9 mouse cellular contexts compared by ENCODE assay signal in genomic region chr8:47676631-47677030, GRCm38 (mm10). TPM values are rescaled to one million over a fixed set of nuclear protein-coding genes. Genes with fewer than 3 reads are reported as not detected.
DNase-seq lines count a peak whose midpoint lies in the region; ATAC-seq and TF ChIP-seq lines count a peak whose summit lies in the region.
"Had no signal": no experiment of that assay in that cellular context is flagged by ENCODE, and none has a peak within 500 bp of the region (broad histone marks: within the 10 kb centered on the region; RNA-seq: fewer than 3 reads in every experiment).

No protein-coding gene starts in this region.

- intact Hi-C loops in heart, postnatal 36 days (cut with DNase I) = loop anchor here (2.0 to 10.0 kb wide), 5 partner anchors 14 to 302 kb away; partner anchors contain the start of genes Rwdd4a and Trappc11

- H3K9ac ChIP-seq in heart, embryonic 13.5 days = peak overlapping the region; percentile 95
- peak overlapping the region; percentile 97 for H3K9ac ChIP-seq in ES-Bruce4 (ENCODE audit: low read depth, poor library complexity, severe bottlenecking)
- no peak overlapping the region; the same call in 1 of the 2 replicates for H3K9ac ChIP-seq in midbrain, embryonic 11.5 days (ENCODE audit: low read length)

- WGBS in heart, embryonic 13.5 days = 53% methylated on average over 2 of the region's 2 CpGs
- WGBS in hindbrain, embryonic 10.5 days = 56% methylated on average over 2 of the region's 2 CpGs
- 37% methylated on average over 2 of the region's 2 CpGs for WGBS in midbrain, embryonic 11.5 days

- TF ChIP-seq CTCF in ES-Bruce4 (IDR thresholded peaks at IDR 0.05; ENCODE audit: low read depth, low read length) = no peak

- H3K4me2 ChIP-seq in heart, embryonic 13.5 days = peak overlapping the region; percentile 84
- peak overlapping the region; percentile 77 for H3K4me2 ChIP-seq in midbrain, embryonic 11.5 days

- ATAC-seq in heart, embryonic 13.5 days (ENCODE audit: extremely low read depth, insufficient number of reproducible peaks, low FRiP score, low TSS enrichment) = no peak
- ATAC-seq in midbrain, embryonic 11.5 days (ENCODE audit: low FRiP score) = no peak
- ATAC-seq: Patski had no signal

- peaks cover 4% of the 10 kb centered on the region; the same call in 1 of the 2 replicates for H3K36me3 ChIP-seq in heart, embryonic 13.5 days
- peaks cover 10% of the 10 kb centered on the region for H3K36me3 ChIP-seq in ES-Bruce4 (ENCODE audit: control insufficient read depth, insufficient read depth, low read length, poor library complexity, severe bottlenecking)
- H3K36me3 ChIP-seq in hindbrain, embryonic 10.5 days = peaks cover 11% of the 10 kb centered on the region
- no peaks in the 10 kb centered on the region for H3K36me3 ChIP-seq in midbrain, embryonic 11.5 days (ENCODE audit: control insufficient read depth, insufficient read depth, low read length)

- H3K4me1 ChIP-seq in heart, embryonic 13.5 days = peaks cover 21% of the 10 kb centered on the region
- H3K4me1 ChIP-seq in ES-Bruce4 (ENCODE audit: control insufficient read depth, insufficient read depth, low read length) = no peaks in the 10 kb centered on the region
- H3K4me1 ChIP-seq in hindbrain, embryonic 10.5 days (replicated peaks) = peaks cover 18% of the 10 kb centered on the region
- peaks cover 5% of the 10 kb centered on the region; the same call in 1 of the 2 replicates for H3K4me1 ChIP-seq in midbrain, embryonic 11.5 days (ENCODE audit: control insufficient read depth, insufficient read depth, low read length)

- no peak for TF ChIP-seq EP300 in ES-Bruce4 (IDR thresholded peaks at IDR 0.05; ENCODE audit: insufficient read depth, low read depth, low read length)

- H3K27me3 ChIP-seq in heart, embryonic 13.5 days (replicated peaks) = no peaks in the 10 kb centered on the region
- H3K27me3 ChIP-seq in ES-Bruce4 (ENCODE audit: control insufficient read depth, insufficient read depth, low read length, poor library complexity, severe bottlenecking) = no peaks in the 10 kb centered on the region
- no peaks in the 10 kb centered on the region for H3K27me3 ChIP-seq in hindbrain, embryonic 10.5 days (ENCODE audit: insufficient read depth, poor library complexity, severe bottlenecking)
- H3K27me3 ChIP-seq in midbrain, embryonic 11.5 days (ENCODE audit: control insufficient read depth, insufficient read depth, low read length) = no peaks in the 10 kb centered on the region
- H3K27me3 ChIP-seq: Patski had no signal

- H3K4me3 ChIP-seq in heart, embryonic 13.5 days = peak overlapping the region; percentile 82
- H3K4me3 ChIP-seq in ES-Bruce4 (ENCODE audit: low read depth, low read length) = peak overlapping the region; percentile 21; the same call in 1 of the 2 replicates
- H3K4me3 ChIP-seq in hindbrain, embryonic 10.5 days = peak overlapping the region; percentile 97
- peak overlapping the region; percentile 89 for H3K4me3 ChIP-seq in midbrain, embryonic 11.5 days (ENCODE audit: low read depth, low read length)

- 0 out of 2 replicates have a peak overlapping the region, but pooled peaks have one; percentile 12 for H3K27ac ChIP-seq in heart, embryonic 13.5 days (replicated peaks)
- H3K27ac ChIP-seq in ES-Bruce4 (ENCODE audit: insufficient read depth, low read length) = no peak overlapping the region
- no peak overlapping the region; the same call in 1 of the 2 replicates for H3K27ac ChIP-seq in hindbrain, embryonic 10.5 days
- H3K27ac ChIP-seq in midbrain, embryonic 11.5 days (ENCODE audit: low read depth, low read length) = no peak overlapping the region

- TF ChIP-seq POLR2A in ES-Bruce4 (IDR thresholded peaks at IDR 0.05; ENCODE audit: insufficient read depth, low read length) = no peak

- DNase-seq in heart, postnatal 36 days = no peak
- no peak for DNase-seq in hindbrain, embryonic 10.5 days (ENCODE audit: low spot score)
- DNase-seq in midbrain, embryonic 11.5 days (ENCODE audit: low spot score, missing footprints) = no peak
- DNase-seq in embryo, embryonic 9.5 days (ENCODE audit: extremely low spot score) = no peak
- DNase-seq in right cerebral cortex, postnatal 4 days = no peak
- DNase-seq in ovary, postnatal 10 days (ENCODE audit: low spot score) = no peak

- H3K9me3 ChIP-seq in heart, embryonic 13.5 days = no peaks in the 10 kb centered on the region
- no peaks in the 10 kb centered on the region for H3K9me3 ChIP-seq in ES-Bruce4 (replicated peaks; ENCODE audit: control insufficient read depth, insufficient read depth, low read length, poor library complexity, severe bottlenecking)
- H3K9me3 ChIP-seq in hindbrain, embryonic 10.5 days = no peaks in the 10 kb centered on the region; the same call in 1 of the 2 replicates
- H3K9me3 ChIP-seq in midbrain, embryonic 11.5 days (ENCODE audit: control insufficient read depth, low read length) = no peaks in the 10 kb centered on the region

RNA-seq across cellular contexts. Expression of gene Ing2, which starts 1.3 kb away (rescaled TPM):
- polyA plus RNA-seq in heart, embryonic 13.5 days (2015; fragmentation: Nextera tagmentation; extraction: Ambion mirVana) = 7.2 and 7.4 TPM in 2 replicates
- total RNA-seq in heart, postnatal 36 days (2021) = 1 to 10 TPM; 6.5 to 6.8 TPM
- polyA plus RNA-seq in ES-Bruce4 (2011; ENCODE audit: insufficient read depth, insufficient read length, low read depth, missing spikeins) = 25.3 and 31.4 TPM in 2 replicates
- 11.4 and 11.7 TPM in 2 replicates for polyA plus RNA-seq in hindbrain, embryonic 10.5 days (2016; fragmentation: Nextera tagmentation; extraction: Ambion mirVana)
- polyA plus RNA-seq in midbrain, embryonic 11.5 days (2014; fragmentation: Nextera tagmentation; extraction: Ambion mirVana) = 11.1 and 12.0 TPM in 2 replicates

RNA-seq across cellular contexts. Expression of gene Cdkn2aip, which starts 37.1 kb away (rescaled TPM):
- 15.9 and 16.9 TPM in 2 replicates for polyA plus RNA-seq in heart, embryonic 13.5 days (2015; fragmentation: Nextera tagmentation; extraction: Ambion mirVana)
- total RNA-seq in heart, postnatal 36 days (2021) = 1 to 10 TPM; 9.8 TPM
- 12.0 and 12.2 TPM in 2 replicates for polyA plus RNA-seq in ES-Bruce4 (2011; ENCODE audit: insufficient read depth, insufficient read length, low read depth, missing spikeins)
- 39.2 and 39.9 TPM in 2 replicates for polyA plus RNA-seq in hindbrain, embryonic 10.5 days (2016; fragmentation: Nextera tagmentation; extraction: Ambion mirVana)
- 48.1 and 52.6 TPM in 2 replicates for polyA plus RNA-seq in midbrain, embryonic 11.5 days (2014; fragmentation: Nextera tagmentation; extraction: Ambion mirVana)

Comparison
In these comparisons a context has a peak if more than half of its experiments do, and no peak if none do; other contexts are left out.
1. H3K4me3 ChIP-seq: peak in every context shown above with its lines; median percentile 97 in hindbrain, embryonic 10.5 days; 89 in midbrain, embryonic 11.5 days; 82 in heart, embryonic 13.5 days; 21 in ES-Bruce4.